Mouse (Mus musculus) layer of hippocampus, postnatal 36 days (tissue): ENCODE measurements around the gene Olfr1411. TPM values are rescaled to one million over a fixed set of nuclear protein-coding genes. Genes with fewer than 3 reads are reported as not detected.
A peak's percentile ranks its signal among the peaks of the same experiment; 100 is the strongest.

Source experiments
- DNase-seq, 2 experiments: peaks; one replicate each; pipeline ENCODE4 v3.0.0; 2022
- total RNA-seq, 2 experiments: library from RNA; stranded (reverse); gene quantifications; 2 replicates each; pipeline ENCODE4 v1.2.3; 2021

Gene Olfr1411
- not detected for total RNA-seq

DNA sequence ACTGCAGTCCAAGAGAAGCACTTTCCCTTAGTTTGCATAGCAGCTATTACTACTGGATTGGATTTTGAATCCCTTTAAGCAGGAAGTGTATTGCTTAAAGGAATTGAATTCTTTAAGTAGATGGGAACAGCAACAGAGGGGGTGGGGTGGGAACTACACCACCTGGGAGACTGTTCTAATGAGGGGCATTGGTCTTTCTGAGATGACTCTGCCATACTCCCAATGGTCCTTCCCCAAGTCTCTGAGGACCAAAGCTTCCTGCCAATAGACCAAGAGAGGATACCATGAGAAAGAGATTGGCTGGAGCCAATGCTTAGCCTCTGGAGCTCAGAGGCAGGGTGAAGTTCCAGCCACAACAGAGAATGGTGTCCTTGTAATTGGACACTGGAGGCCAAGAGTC is at the start of gene Olfr1411:
Gene Olfr1411 (plus strand): TSS at position 301 of the 400 bp plus-strand sequence.
- no peak for DNase-seq

DNA sequence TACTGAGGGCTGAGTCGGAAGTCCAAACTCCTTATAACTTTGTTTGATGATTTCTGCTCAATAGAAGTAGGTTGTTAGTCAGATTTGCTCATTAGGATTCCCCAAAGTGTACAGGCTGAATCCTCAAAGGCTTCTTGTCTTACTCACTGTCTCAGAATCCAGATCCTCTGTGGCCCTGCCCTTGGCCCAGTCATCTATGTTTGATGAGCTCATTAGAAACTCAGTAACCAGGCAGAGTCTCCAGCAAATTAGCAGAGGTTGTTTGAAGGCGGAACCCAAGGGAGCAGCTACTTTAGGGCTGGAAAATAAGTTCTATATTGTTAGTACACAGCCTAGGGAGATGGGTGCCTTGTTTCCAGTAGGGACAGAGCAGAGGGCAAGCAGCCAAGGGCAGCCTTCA is 48.3 kb upstream of the Olfr1411 start:
- no peak for DNase-seq

DNA sequence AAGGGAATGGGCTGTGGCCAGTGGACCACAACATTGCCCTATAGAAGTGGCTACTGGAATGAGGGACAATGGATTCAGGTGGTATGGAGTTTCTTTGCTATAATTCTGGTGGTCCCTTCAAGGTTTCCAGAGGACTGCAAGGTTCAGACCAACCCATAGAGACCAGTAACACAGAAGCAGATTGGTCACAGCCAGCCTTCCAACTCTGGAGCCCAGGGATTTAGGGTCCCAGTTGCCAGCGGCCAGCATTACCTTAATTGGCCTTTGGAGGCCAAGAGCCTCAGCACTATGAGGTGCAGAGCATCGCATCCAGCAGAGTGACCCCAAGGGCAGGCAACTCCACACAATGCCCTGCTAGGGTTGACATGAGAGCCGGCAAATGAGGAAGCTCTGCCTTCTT is 23.2 kb upstream of the Olfr1411 start, which contains the start of gene Olfr1413:
Gene Olfr1413 (plus strand): TSS at position 301 of the 400 bp plus-strand sequence.
- no peak for DNase-seq

DNA sequence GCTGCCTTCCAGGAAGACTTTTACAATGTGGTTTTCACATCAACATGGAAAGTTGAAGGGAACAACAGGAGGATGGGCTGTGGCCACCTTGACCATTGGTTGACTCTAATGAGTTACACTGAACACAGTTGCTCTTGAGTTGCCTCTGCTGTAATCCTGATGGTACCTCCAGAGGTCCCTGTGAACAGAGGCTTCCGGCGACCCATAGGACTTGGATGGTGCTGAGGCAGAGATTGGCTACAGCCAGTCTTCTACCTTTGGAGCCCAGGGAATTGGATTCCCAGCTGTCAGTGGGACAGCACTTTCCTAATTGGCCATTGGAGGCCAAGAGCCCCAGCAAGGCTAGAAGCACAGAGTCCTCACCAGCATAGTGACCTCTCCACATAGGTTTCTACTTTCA is 8.7 kb upstream of the Olfr1411 start, which contains the start of gene Olfr1412:
Gene Olfr1412 (plus strand): TSS at position 301 of the 400 bp plus-strand sequence.
- DNase-seq = no peak

DNA sequence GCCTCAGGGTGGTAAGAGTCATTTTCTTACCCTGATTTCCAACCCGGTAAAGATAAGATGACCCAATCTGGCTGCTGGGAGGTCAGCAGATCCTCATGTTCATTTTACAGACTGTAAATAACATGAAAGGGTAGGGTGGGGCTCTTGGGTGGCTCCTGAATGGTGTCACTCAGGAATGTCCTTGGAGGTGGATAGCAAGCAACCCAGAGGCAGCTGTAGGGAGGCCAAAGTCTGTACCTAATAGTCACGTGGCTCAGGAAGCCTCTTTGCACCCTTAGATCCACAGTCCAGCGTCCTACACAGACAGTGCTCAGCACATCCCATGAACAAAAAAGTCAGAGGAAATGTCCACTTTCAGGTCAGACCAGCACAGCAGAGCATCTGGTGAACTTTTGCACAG is 1.8 kb downstream of the Olfr1411 start:
- DNase-seq = no peak

DNA sequence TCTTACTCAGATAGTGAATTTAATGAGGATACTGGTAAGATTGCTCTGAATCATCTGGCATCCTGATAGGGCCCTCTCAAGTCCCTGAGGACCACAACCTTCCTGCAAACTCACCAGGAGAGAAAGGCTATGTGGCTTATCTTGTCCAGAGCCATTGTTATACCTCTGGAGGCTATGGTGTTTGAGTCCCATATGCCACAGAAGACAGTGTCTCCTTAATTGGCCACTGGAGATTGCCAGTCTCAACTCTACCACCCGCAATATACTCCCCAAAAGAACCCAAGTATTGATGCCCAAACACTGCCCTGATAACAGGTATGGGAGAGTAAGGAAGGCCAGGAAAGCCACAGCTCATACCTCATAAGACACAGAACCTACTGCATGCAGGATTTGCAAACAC is 11.3 kb downstream of the Olfr1411 start, which contains the start of gene Olfr1410:
Gene Olfr1410 (plus strand): TSS at position 301 of the 400 bp plus-strand sequence.
- DNase-seq = no peak

DNA sequence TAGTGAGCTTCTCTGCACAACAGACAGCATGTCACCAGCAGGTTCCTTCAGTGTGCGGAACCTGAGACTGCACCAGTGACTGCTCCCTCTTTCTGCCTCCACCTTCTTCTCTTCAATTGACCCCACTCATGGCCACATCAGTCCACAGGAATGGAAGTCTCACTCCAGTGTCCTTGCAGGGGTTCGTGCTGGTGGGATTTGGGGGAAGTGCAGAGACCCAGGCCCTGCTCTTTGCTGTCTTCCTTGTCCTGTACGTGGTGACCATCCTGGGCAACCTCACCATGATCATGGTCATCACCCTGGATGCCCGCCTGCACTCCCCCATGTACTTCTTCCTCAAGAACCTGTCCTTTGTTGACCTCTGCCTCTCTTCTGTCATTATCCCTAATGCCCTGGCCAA is 13.5 kb downstream of the Olfr1411 start:
- no peak for DNase-seq

DNA sequence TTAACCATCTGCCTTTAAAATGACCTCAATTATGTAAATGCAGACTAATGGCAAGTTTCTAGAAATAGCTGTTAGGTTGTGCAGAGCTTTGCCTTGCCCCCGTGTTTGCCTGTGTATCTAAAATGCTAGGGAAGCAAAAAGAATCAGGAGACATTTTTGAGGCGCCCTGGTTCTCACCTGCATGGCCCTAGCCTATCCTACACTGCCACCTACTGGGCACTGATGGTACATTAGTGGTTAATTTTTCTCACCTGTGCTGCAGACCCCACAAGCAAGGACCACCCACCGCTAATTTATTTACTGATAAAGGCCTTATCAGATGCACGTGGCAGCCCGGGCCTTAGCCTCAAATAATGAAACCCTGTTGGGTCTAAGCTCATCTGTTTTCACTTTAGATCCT is 16.8 kb downstream of the Olfr1411 start:
- DNase-seq = peak in 1 of 2 experiments; percentile 56

DNA sequence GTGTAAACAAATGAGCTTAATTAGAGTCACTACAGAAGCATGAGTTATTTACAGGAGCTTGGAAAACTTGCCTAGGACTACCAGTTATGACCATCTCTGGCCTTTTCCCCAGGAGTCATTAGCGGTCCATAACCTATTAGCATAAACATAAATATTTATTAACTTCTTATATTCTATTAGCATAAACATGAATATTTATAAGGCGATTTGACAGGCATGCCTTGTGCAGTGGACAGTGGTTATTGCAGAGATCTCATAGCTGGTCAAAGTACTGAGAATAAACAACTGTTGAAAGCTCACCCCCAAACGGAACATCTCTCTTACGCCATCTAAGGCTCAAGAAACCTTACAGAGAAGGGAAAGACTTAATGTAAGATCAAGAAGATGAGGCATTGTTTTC is 19.0 kb downstream of the Olfr1411 start:
- DNase-seq = no peak

DNA sequence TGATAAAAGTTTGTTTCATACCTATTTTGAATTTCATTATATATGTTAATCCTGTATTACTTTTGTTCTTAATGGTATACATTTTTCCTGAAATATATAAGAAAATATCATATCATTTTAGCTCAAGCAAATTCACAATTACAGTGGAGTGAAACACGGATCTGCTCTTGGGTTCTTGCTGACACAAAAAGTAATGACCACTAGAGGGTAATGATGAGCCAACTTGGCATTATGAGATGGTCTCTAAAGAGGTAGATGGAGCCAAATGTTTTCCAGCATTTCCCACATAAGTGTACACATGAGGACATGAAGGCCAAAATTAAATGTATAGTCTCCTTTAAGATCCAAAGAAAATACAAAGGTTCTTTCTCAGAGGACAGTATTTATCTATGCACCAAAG is 20.3 kb downstream of the Olfr1411 start:
- DNase-seq = no peak

DNA sequence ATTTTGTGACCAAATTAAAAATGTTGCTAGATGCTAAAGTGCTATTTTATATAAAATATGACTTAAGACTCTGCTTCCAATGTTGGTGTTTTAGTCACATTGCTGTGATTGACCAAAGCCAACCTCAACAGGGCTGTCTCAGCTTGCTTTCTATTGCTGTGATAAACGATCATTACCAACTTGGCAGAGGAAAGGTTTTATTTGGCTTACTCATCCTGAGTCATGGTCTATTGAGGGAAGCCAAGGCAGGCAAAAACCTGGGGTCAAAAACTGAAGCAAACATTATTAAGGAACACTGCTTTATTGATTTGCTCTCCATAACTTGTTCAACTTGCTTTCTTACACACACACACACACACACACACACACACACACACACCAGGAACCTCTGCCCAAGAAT is 21.8 kb downstream of the Olfr1411 start:
- no peak for DNase-seq

DNA sequence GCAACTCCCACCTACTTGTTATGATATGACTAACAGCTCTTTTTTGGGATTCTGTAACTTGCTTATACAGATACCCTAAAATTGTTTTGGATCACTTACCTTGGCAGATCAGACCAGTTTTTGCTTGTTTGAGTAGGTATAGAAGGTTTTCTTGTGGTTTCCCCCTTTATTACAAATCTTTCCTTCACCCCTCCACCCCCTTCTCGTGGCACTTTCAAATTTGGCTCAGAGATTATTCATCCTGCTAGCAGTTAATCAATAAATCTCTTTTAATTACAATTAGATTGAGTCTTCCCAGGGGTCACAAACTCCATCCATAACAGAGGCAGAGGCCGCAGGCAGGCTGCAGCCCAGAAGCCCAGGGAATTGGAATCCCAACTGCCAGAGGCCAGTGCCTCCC is 23.3 kb downstream of the Olfr1411 start, which contains the start of gene Olfr12:
Gene Olfr12 (plus strand): TSS at position 301 of the 400 bp plus-strand sequence.
- no peak for DNase-seq

DNA sequence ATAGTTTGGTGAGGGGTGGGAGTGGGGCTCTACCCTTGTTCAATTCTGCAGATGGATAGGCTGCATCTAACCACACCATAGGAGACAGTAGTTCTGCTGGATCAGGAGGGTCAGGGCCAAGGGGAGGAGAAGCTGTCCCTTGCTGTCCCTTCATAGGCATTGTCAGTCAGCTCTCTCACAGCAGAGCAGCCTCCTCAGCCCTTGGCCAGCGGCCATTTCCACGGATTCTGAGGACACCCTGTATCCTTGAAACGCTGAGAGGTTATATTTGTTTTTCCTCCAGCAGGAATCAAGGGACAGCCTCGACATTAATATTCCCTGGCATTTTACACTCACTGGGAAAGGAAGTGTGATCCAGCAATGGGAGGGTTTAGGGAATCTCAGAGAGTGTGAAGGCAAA is 24.1 kb downstream of the Olfr1411 start:
- no peak for DNase-seq

DNA sequence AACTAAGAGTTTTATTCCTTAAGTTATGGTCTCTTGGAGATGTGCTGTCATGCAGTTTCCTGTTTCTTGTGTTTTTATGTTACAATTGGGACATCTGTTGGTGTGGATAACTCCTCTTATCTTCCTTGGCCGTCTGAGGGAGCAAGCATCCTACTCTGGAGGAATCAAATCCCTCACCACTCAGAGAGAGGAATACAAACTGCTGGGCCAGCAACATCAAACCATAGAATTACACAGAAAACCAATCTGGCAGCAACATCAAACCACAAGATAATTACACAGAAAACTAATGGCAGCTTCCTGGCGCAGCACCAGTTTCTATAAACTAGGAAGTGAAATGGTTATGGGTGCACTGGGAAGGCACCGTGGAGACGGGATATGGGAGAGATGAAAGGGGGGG is 34.0 kb downstream of the Olfr1411 start:
- no peak for DNase-seq

DNA sequence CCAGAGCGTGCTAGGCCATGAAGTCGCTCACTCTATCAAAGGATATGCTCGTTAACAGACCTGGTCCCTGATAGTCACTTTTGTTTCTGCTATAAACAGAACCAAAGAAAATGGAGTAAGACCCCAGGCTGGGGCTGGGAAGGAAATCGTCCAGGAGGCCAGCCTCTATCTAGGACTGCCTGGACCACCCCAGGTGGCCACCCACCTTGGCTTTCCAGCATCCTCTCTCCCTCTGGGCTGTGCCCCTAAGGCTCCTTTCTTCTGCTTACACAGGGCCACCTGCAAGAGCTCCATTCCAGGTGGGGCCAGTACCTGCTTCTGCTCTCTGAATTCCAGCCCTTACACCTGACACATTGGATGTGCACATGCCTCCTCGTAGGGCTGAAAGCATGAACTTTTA is 38.0 kb downstream of the Olfr1411 start:
- DNase-seq = peak in 1 of 2 experiments; percentile 0

DNA sequence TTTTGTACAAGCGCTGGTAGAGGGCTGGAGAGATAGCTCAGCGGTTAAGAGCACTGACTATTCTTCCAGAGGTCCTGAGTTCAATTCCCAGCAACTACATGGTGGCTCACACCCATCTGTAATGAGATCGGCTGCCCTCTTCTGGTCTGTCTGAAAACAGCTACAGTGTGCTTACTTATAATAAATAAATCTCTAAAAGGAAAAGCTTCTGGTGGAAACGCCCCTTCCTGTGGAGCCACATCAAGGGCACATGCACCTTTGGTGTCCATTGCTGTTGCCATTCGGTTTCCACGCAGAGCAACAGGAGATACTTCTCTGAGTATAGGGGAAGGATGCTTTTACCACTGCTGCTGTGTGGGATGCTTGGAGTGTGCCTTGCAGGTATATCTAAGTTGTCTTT is 38.7 kb downstream of the Olfr1411 start:
- DNase-seq = peak in 1 of 2 experiments; percentile 1

DNA sequence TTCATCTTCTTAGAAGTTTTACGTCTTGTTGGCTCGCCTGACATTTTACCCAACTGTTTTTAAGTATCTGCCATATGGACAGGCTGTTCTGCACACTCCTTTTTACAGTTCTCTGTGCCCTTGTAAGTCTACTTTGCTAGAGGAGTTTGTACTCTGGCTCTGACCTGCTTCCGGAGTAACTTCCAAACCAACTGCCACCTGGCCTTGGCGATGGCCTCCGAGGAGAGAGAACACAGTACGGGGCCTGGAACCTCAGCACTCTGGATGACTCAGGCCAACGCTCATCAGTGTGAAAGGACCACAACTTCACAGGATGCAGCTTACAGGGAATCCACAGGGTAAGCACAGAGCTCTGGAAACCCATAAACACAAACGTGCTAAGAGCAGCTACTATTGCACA is 39.5 kb downstream of the Olfr1411 start:
- peak in 1 of 2 experiments; percentile 21 for DNase-seq

DNA sequence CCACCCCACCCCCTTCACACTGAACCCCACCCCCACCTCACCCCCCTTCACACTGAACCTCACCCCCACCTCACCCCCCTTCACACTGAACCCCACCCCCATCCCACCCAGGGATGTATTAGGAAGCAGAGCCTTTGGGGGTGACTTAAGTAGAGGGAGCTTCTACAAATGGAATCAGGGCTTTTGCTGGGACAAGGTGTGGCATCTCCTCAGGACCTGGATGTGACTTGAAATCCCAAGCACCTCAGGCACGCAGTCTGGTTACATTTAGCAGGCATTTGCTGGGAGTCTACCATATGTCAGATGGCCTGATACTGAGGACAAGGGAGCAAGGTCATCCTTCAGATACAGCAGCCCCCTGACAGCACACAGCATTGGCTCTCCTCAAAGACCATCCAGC is 40.4 kb downstream of the Olfr1411 start:
- DNase-seq = no peak

DNA sequence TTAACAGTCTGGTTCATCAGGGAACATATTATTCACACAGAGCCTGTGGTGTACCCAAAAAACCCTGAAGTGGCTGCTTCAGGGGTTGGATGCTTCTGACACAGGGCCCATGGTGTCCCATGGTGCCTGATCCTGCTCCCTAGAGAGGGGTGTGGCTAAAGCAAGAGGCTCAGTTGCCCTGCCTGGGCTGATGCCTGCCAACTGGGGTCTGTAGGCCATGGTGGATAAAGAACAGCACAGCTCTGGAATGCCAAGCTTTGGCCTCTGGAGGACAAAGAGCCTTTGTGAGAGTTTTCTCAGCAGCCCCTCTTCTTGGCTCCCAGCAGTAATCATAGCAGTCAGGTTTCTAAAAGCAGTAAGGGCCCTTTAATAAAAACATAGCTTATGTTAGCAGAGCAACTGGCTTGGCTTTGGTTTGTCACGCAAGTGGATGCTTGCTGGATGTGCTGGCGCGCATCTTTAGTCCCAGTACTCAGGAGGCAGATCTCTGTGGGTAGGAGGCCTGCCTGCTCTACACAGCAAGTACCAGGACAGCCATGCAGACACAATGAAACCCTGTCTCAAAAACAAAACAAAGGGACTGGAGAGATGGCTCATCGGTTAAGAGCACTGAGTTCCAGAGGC is 40.9 kb downstream of the Olfr1411 start:
- peak in 1 of 2 experiments; percentile 33 for DNase-seq

DNA sequence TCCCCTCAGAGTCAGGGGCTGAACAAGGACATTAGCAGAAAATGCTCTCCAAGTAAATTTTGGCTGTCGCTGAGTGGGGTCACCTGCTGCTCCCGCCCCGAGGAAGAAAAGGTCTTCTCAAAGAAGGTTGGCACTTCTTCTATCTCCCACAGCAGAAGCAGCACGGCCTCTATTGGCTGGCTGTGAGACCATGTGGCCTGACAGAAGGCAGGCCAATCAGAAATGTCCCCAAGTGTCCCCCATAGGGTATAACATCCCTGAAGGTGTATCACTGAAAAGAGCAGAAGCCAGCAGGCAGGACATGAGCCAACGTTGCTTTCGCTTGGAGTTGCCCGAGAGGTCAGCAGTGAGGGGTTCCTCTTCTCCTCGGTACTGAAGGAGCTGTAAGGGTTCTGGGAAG is 41.8 kb downstream of the Olfr1411 start:
- DNase-seq = no peak

DNA sequence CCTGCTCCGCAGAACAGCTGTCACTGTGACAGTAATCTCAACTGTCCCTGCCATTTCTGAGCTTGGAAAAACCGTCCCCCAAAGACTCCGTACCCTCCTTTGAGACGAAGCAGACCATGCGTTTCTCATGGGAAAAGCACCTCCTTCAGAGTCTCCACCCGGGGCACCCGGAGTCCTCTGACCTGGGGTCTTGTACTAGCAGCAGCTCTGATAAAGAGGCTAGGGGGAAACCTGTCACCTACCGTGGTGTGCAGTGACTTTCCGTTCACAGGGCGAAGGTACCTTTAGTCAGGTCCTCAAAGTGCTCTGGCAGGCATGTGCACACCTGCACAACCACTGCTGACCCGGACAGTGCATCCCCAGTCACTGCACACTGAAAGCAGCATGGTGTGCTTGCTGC is 42.5 kb downstream of the Olfr1411 start:
- no peak for DNase-seq

DNA sequence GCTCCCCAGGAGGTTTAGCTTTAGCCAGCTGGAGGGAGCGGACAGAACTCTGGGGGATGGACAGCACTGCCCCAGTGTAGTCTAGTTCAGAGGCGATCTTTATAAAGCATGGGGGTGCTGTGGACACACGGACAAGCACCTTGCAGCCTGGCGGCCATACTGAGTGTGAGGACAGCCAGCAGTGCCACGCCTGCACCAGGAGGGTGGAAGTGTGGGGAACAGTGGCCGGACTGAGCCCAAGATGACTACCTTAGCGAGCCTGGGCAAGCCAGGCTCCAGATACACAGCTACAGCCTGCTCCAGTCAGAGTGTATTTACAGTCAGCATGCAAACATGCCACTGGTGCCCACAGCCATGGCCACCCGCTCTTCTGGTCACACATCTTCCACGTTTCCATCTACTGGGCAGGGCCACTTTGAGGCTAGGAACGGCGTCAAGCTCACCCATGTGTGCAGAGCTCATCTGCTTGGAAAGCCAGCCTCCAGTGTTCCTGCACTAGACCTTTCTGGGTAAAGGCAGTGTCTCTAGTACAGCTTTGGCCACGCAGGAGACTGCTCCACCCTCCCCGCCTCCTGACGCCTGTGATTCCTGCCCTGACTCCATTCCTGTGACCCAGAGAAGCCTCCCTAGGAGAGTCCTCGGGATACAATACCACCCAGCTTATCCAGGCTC is 43.4 kb downstream of the Olfr1411 start:
- no peak for DNase-seq

DNA sequence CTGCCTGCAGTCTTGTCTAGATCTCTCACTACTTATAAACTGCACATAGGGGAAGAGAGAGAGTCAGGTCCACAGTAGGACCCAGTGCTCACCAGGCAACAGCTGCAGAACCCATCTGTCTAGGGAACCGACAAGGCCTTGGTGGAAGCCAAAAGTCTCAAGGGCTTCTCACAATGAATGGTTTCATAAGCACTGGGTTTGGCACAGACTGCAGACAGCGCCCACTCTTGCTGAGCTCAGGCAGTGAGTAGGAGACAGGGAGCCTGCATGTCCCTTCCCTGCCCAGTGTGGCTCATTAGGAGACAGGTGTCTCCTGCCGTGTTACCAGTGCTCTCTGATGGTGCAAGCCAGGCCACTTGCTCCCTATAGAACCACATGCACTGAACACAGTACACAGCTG is 44.0 kb downstream of the Olfr1411 start:
- DNase-seq = peak; percentile 67 to 79

DNA sequence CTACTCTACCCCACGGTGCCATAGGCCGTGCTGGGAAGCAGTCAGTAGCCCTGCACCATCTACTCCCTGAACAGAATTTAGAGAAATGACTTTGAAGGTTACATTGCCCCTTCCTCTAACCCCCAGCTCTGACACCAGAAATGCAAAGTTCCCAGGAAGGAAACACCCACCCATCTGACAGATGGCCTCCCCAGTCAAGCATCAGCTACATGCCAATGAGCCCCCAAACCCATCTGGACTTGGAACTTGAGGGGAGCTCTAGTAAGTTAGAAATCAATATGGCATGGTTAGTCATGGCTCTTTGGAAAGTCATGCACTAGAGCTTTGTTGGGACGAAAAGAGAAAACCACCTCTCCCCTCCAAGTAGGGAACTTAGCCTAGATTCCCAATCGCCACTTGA is 44.5 kb downstream of the Olfr1411 start:
- DNase-seq = no peak
